Mouse (Mus musculus) ovary, postnatal 14 days (tissue): ENCODE data around the gene Gm26661.

Experiments used
- DNase-seq: peaks from one replicate; pipeline ENCODE4 v3.0.0; 2022; ENCODE audit warnings: low spot score

The Gm26661 gene

DNA sequence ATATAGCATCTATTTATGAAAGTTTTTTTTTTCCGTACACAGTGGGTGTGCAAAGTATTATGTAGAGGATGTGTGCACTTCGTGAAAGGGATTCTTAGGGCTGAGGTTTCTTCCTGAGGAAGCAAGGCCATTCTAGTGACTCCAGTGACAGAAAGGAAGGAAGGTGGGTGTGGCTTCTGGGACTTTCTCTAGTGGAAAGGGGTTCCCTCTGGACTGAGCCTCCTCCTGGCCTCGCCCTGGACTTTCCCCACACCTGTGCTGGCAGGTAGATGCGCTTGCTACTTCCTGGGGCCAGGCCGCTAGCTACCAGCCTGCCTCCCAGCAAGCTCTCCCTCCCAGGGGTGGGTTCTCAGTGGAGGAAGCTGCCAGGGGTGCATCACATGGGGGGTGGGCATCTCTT is 28.1 kb downstream of the Gm26661 start:
- no peak for DNase-seq

DNA sequence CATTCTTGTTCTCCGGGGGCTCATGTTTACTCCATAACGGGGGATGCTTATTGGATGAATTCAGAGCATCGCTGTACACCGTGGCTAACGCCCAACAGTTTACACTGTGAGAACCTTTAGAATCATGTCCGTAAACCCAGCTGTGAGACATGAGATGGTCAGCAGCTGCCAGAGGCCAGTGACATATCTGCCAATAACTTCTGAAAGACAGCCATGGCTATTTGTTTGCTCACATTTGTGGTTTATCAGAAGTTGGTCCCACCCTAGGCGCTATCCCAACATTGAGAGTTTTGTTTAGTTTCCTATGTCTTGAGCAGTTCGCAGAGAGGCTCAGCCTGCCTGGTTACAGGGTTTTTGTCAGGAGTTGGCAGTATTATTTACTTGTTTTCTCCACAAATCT is 30.0 kb downstream of the Gm26661 start:
- DNase-seq: no peak

DNA sequence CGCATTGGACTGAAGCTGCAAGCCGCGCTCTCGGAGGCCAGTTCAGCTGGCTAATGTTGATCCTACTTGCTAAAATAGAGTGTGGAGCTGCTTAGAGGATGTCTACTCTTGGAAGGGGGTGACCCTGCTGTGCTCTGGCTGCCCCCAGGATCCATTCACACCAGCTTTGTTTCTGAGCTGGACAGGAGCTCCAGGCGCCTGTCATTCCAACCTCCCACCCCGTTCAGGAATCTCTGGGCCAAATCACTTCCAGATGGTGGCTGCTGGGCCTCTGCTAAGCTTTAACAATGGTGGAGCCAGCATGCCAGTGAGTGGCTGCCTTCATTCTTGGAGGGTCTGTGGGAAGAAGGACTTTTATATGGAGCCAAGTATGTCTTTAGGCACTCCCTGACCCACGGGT is 31.3 kb downstream of the Gm26661 start:
- DNase-seq: no peak

DNA sequence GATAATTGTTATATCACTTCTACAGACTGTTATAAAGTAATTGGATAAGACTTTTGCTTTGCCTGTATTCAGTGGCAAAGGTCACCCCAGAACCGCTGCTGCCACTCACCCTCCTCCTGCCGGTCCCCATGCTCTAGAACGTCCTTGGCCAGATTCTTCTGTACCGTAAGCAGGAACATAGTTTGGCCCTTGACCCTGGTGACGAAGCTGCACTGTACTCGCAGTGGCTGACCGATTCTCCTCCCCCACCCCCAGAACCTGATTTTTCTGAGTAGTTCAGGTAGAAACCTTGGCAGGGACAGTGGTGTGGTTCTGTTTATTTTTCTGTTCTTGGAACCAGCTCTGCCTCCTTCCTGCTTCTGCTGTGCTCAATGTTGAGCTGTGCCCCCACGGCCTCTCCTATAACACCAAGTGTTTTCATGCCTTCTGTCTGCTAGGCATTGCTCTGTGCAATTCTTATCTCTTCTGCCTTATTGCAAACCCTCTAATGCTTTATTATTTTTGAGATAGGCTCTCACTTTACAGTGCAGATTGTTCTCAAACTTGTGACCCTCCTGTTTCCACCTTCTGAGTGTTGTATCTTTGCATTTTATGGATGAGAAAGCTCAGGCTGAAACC is 33.4 kb downstream of the Gm26661 start:
- DNase-seq: no peak

DNA sequence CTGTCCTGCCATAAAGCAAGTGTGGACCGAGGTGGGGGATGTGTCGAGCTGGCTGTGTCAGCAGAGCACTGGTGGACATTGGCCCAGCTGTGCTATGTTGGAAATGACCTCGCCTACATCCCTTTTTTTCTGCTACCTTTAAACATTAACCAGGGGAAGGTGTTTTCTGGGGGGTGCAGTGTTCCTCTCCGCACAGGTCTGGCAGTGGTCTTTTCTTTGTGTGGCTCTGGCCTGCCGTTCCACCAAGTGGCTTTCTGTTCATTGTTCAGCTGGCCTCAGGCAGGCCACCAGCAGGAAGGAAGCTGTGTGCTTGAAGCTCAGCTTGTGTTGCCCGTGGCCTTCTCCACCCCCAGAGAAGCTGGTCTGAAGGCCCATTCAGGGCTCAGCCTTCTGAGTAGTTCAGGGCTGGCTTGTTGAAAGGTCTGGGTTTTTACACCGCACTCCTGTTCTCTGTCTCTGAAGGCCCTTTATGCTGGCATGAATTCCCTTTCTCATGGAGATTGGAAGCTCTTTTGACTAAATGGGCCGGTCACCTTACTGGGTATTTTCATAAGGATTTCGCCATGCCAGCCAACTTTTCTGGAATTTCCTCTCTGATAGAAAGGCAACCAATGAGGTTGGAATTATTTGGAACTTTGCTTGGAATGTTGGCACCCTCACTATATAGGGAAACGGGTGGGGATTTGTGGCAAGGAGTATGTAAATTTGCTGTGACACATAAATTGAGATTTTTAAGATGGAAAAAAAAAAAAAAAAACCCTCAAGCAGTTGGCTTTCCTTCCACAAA is 35.0 kb downstream of the Gm26661 start:
- DNase-seq: no peak

DNA sequence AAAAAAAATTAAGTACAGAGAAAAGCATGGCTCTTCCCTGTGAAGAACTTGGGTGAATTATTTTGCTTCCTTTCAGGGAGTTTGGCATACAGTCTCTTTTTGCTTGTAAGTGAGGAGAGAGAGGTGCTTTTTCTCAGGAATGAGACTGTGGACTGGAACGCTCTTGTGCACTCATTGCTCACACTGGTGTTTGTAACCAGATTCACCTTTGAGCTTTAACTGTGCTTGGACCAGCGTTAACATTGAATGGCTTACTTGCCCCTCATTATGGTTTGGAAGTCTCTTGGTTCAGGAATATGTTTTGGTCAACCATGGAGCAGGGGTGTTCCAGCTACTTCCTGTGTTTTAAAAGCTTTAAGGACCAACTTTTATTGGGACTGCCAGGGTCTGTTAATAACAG is 37.8 kb downstream of the Gm26661 start:
- no peak for DNase-seq

GRCm38 (mm10) chr14:7831770-7832439 is 40.5 kb downstream of the Gm26661 start:
- no peak for DNase-seq

GRCm38 (mm10) chr14:7832440-7832783 is 41.0 kb downstream of the Gm26661 start:
- DNase-seq: no peak

DNA sequence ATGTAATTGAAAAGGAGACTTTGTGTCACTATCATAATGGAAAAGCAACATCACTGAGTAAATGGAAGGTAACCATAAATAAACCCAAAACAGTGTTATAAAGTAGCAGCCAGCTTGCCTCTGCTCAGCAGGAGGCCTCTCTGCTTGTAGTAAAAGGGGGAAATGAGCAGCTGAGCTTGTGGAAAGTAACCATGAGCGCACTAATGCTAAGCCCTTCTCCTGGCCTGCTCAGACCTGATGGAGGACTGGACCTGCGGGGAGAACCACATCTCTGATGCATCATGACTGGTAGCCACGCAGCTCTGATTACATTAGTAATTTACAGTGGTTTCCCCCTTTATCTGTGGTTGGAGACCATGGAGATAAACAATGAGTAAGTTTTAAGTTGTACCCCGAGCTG is 42.1 kb downstream of the Gm26661 start:
- no peak for DNase-seq

DNA sequence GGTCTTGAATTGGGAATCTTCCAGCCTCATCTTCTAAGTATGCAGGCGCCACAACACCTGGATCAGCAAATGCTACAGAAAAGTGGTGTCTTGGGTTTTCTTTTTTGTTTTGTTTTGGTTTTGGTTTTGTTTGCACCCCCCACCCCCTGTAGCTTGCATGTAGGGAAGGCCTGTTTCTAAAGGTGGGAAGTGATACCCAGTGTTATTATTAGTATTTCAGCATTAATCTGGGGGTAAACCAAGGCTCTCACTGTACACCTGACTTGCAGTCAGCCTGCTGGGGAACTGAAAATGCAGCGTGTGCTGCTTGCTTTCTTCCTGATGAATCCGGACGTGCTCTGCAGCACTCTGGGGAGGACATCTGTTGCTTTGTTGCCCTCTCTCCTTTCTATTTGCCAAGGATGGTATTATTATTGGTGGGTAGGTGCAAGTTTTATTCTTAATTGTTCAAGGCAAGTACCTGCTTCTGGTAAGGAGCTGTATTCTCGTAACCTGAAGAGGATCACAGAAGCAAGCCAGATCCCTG is 47.2 kb downstream of the Gm26661 start:
- no peak for DNase-seq

DNA sequence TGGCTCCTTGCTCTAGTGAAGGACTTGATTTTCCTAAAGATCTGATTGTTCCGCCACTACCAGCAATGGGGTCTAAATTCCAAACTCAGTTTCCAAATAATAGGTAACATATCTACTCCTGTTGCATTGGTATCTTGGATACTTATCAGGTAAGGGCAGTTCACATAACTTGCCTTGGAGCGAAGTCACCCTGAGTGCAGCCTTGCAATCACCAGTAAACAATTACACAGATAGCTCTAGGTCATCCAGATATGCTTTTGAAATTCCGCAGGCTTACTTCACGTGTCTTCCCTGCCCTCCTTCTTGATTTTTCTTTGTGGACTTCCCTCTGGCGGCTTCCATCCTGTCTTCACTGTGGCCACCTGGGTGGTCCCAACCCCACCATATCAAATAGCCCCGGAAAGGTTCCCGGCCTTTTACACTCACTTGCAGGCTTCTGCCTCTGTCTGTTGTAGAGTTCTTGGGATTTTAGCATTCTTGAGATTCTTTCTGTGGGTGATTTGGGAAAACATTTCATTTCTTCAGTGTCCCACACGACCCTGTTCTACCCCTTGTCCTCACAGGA is 48.6 kb downstream of the Gm26661 start:
- DNase-seq: no peak
